Mouse (Mus musculus) heart, postnatal 0 days (tissue): ENCODE results near the gene Cdh13.

Experiments
- CTCF ChIP-seq: IDR thresholded peaks from 2 replicates; pipeline ENCODE4 v1.5.1; 2016; ENCODE audit warnings: antibody characterized with exemption, control low read depth, low read depth
- EP300 ChIP-seq: IDR thresholded peaks from 2 replicates; pipeline ENCODE4 v1.6.1; 2016; ENCODE audit warnings: antibody characterized with exemption, low read depth

DNA sequence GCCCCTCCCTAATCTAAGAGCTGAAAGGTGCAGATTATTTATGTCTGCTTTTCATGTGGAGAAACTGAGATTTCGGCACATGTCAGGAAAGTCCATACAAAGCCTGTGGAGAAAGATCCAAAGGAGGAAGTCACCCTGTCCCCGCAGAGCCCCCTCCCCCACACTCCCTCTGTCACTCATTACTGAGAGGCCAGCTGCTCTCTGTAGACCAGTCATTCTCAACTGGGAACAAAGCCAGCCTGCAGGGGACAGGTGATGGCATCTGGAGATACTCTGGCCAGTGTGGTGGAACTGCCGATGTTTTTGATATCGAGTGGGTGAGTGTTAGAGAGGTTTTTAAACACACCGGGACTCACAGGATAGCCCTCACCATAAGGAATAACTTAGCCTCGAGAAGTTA is 582.8 kb downstream of the Cdh13 start:
- TF ChIP-seq CTCF (no peak), EP300 (no peak)
